Mouse (Mus musculus) lung, postnatal 25 days (tissue): ENCODE data around the gene Hlcs.

Experiments used
- DNase-seq: peaks from one replicate; pipeline ENCODE4 v3.0.0; 2022; ENCODE audit warnings: low spot score

The Hlcs gene

DNA sequence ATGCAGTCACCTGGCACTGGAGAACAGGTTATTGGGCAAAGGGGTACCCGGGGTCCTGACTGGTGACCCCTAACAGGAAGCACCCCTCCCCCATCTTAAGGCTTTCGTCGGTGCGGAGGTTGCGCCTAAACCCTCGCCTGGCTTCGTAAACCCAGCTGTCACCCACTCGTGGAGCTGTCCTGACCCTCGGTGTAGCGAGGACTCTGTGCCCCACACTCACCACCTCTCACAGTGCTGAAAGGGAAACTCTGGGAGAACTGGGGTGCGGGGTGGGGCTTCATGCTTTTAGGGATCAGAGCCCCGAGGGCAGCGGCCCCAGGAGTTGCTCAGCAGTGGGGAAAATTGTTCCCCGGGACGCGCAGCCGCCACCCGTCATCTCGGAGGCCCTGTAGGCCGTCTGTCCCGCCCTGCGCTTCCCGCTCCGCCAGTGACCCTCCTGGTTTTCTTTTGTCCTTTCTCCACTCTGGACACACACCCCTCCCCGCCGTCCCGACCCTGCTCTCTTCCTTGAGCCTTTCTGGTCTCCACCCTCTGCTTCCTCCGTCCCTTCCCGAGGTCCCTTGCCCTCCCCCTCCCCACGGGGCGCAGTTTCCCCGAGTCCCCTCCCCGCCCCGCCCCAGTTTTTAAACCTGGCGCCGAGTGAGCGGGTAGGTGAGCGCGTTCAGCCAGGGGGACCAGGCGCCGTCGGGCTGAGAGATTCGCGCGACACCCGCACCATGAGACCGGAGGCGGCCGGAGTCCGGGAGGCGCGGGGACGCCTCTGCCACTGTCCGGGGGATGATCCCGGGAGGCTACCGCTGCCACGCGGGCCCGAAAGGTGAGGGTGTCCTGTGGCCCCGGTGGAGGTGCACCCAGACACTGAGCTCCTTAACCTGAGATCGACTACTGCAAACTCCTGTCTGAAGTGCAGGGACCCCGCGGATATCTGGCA lies 14.7 kb upstream of the Hlcs start, which contains the start of gene Ripply3:
Ripply3 (plus strand) TSS at position 640 of the 931 bp plus-strand sequence.
- DNase-seq = peak; percentile 85

DNA sequence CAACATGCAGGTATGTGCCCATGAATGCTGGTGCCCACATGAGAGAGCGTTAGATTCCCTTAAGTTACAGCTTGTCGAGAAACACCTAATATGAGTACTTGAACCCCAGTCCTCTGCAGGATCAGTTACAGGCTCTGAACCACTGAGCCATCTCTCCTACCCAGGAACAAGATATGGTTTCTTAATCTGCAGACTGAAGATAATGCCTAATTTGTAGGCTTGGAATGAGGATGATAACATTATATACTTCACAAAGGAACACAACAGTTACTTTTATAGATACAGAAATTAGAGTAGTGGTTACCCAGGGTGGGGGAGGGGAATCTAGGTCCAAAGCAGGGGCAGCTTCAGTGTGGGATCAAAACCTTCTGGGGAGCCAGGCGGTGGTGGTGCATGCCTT lies 12.6 kb upstream of the Hlcs start:
- no peak for DNase-seq

GRCm38 (mm10) chr16:94323681-94324080 lies 10.3 kb upstream of the Hlcs start:
- DNase-seq = peak; percentile 61

DNA sequence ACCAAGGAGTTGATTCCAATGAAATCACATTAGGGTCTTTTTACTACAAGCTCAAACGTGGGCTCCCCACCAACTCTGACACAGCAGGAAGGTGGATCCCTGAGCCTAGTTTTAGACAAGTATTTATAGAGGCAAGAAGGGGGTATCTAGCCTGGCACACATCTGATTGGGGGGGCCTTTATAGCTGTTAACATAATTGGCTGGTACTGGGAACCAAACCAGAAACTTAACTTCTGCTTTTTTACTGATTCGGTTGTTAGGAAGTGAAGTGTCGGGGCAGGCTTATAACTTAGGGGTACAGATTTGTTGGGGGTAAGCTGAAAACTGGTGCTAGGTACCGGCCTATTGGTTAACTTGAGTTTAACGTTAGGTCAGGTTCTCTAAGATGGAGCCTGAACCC lies 6.9 kb upstream of the Hlcs start:
- DNase-seq = no peak

DNA sequence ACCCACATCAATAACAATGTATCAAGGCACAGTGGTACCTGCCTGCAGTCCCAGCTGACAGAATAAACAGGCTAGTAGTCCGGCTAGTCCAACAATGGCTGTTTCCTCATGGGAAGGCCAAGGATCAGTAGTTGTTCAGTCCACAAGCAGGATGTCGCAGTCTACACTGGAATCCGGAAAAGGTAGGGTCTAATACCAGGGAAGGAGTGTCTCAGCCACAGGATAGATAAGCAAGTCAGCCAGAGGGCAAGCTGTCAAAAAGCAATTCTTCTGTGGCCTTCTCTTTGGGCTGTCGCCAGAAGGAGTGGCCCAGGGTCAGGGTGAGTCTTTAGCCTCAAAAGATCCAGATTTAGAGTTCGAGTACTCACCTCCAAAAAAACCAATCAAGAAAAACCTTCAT lies 4.4 kb upstream of the Hlcs start:
- DNase-seq = peak; percentile 76

DNA sequence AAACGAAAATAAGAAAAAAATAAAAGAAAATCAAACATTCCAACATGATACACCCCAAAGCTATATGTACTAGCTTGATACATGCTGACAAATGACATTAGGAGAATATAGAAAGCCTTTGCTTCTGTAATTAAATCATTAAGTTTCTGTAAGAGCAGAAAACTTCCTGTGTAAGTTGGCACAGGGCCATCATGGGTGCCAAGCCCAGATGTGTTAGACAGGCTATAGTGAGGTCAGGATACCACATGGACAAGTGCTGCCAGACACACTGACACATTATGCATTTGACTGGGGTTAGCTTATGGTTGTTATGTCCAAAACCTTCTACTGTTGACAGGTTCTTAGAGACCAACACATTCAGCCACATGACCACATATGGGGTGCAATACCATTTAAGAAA lies 1.8 kb upstream of the Hlcs start:
- DNase-seq = no peak

DNA sequence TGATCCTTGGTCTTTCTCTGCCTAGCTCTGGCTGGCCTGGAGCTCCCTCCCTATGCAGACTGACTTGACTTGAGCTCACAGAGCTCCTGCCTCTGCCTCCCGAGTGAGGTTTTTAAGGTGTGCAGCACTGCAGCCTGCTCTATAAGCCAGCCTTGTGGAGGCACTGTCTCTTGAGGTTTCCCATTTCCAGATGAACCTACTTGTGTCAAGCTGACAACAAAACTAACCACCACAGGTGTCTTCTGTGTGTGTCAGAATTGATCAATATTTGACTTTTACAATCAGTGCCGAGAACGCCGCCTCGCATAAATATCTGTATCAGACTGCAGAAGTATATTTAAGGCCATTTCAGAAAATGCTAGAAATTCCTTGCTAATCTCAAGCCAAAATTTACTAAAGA lies 1.3 kb upstream of the Hlcs start:
- no peak for DNase-seq

GRCm38 (mm10) chr16:94312663-94313228 lies 625 bp downstream of the Hlcs start:
- DNase-seq = peak; percentile 81

GRCm38 (mm10) chr16:94311931-94312330 lies 1.4 kb downstream of the Hlcs start:
- DNase-seq = no peak

DNA sequence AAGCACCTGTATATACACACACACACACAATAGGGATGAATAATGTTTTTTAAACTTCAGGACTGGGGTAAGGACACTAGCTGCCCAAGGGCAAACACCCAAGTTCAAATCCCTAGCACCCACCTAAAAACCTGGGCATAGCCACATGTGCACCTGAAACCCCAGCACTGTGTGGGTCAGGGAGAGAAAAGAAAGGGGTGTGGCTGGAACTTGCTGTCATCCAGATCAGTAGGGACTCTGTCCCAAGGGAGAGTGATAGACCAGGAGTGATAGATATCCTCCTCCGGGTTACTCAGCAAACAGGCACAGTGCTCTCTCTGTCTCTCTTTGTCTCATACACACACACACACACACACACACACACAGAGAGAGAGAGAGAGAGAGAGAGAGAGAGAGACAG lies 2.0 kb downstream of the Hlcs start:
- DNase-seq = no peak

- no peak for DNase-seq
Observed at GRCm38 (mm10) chr16:94309025-94309424, 4.3 kb downstream of the Hlcs start.

- DNase-seq = no peak
Observed at GRCm38 (mm10) chr16:94307942-94308341, 5.4 kb downstream of the Hlcs start.

DNA sequence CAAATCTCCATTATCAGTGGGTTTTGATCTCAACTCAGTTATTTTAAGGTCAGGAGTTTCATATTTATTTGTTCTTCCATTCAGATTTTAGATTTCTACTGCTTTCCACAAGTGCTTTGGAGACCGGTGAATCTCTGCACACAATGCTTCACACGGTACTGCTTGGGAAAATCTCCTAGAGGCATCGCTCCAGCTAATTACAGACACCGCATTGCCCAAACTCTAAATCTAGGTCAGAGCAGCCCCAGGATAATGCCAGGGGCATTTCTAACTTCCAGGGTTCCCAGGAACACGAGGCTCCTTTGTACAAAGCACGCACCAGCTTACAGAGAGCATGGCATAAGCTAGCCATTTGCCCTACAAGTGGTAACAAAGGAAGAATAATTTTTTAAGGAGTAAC lies 5.8 kb downstream of the Hlcs start:
- no peak for DNase-seq

DNA sequence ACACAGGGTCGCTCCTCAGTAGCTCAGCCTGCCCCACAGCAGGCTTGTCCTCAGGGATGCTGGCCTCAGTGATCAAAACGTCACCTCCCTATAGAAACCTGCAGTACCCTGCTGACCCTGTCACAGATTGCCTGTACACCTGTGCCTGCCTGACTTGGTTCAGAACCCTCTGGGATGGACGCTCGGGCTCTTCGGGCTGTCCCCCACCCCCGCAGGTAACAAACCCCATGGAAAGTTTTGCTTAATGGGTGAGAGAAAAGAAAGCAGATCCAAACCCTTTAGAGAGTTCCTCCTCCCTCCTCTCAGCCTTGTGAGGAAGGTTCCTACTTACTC lies 10.2 kb downstream of the Hlcs start:
- DNase-seq = no peak

DNA sequence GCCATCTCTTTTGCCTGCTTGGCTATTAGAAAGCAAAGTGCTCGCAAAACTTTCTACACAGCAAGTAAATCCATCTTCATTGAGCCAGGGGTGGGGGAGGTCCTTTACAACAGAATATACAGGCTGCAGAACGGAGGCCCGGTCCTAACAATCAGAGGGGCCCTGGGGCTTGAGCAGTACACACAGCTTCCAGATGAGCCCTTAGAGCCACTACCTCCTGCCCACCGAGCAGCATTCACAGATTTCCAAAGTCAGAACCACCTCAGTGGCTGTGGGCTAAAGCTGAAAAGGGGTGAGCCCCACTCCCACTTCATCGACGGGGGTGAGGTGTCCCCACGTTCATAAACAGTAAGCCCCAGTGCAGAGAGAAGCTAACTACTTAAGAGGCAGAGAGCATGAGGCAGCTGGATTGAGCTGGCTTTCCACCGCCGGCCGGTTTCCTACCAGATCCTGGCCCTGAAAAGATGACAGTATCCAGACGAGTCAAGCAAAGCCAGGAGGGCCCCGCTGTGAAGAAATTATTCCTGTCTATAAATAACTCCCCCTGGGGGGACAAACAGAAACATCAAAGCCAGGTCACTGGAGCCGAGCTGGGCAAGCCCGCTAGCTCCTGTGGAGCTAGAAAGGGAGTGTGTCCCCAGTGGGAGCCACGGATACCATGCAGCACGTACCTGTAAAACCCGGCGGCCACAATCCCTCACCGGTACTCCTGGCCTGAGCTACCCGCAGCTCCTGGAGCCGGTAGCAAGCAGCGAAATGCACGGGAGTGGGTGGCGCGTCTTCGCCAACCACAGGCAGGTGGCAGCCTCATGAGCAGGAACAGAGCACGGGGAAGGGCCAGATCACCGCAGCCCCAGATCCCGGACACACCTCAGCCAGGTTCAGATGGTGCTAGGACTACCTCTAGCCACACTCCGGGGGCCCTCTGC lies 10.8 kb downstream of the Hlcs start:
- peak; percentile 9 for DNase-seq

DNA sequence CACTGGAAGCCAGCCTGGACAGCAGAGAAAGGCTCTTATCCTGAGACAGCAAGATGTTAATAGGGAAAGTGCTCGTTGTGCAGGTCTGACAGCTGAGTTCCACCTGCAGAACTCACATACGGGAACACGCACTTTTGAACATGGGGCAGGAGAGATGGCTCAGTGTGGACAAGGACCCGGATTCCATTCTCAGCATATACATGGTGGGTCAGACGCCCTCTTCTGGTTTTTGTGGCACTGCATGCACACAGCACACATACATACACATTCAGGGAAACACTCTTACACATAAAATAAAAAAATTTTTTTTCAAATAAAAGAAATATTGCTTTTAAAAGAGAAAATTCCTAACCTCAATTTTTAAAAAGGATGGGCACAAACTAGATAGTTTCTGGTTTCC lies 11.7 kb downstream of the Hlcs start:
- DNase-seq = no peak

- DNase-seq = no peak
Observed at GRCm38 (mm10) chr16:94301194-94301593, 12.2 kb downstream of the Hlcs start.

DNA sequence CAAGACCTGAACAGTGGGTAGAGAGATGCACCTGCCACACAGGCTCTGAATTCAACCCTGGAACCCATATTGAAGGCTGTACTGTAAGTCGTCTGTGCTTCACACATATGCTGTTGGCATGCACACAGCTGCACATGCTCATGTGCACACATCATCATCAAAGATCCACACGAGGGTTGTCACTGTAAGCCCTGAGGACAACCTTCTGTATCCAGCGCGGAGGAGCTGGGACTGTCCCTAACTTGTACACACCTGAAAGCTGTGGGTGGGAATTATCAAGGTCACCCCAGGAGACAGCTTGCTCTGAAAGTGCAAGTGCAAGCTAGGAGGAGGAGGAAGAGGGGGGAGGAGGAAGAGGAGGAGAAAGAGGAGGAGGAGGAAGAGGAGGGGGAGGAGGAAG lies 14.2 kb downstream of the Hlcs start:
- DNase-seq = no peak

- no peak for DNase-seq
Observed at GRCm38 (mm10) chr16:94298081-94298480, 15.3 kb downstream of the Hlcs start.

DNA sequence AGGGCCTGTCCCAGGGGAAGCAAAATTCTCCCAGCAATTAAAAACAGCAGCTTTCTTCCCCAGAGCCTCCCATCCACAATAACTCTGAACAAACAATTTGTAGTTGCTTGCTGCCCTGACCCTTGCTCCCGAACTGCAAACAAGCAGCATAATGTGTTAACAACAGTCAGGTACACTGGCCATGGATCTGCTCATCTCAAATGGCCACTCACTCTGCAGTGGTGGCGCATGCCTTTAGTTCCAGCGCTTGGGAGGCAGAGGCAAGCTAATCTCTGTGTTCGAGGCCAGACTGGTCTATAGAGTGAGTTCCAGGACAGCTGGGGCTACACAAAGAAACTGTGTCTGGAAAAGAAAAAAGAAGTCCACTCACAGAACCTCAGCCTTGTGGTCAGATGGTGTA lies 22.2 kb downstream of the Hlcs start:
- no peak for DNase-seq

DNA sequence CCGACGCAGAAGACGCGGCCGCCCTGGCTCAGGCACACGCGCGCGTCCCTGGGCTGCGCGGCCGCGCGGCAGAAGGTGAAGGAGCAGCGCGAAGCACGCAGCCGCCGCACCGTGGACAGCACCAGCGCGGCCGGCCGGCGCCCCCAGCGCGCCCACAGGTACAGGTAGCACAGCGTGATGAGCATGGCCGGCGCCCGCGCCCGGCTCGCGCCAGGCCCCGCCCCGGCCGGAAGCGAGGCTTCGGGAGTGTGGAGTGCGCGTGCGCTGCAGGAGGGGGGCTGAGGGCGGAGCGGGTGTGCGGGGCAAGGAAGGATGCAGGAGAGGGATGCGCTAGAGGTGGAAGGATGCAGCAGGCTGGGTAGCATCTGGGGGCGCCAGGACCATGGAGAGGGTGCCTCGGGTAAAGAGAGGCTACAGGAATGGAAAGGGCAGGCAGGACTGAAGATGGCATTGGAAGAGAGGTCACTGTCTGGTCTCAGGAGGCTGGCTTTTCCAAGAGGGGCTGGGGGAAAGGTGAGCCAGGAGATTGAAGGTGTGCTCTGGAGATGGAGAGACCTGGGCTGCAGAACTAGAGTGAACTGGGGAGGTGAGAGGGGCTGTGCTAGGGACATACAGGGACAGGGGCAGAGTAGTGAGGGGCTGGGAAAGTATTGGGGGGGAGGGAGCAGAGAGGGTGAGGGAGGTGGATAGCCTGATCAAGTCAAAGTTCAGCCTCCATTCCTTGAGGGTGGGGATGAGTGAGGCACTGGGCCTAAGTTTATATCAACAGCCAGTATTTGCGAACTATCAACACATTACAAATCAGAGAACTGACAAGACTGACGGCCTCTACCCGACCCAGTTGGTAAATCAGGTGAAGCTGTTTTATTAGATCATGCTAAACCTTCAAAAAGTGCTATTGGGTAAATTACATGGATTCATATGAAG lies 23.0 kb downstream of the Hlcs start:
- DNase-seq = peak; percentile 75
